Mouse (Mus musculus): ENCODE data around the gene Hhat.

GRCm38 (mm10) chr1:192677236-192677635, 93.8 kb downstream of the Hhat start:
- TF ChIP-seq CTCF (IDR thresholded peaks at IDR 0.05; ENCODE audit: extremely low read depth, insufficient read depth, insufficient read length, insufficient replicate concordance) (no peak), POLR2A (IDR thresholded peaks at IDR 0.05; ENCODE audit: low read depth, low read length) (no peak)

All from spleen, adult 2 months (tissue).